Mouse (Mus musculus) spleen, postnatal 36 days (tissue): ENCODE results near the gene Msrb1.

Experiments used
- DNase-seq, 2 experiments: peaks; one replicate each; pipeline ENCODE4 v3.0.0; 2022; ENCODE audit warnings: low spot score in 2 of 2, mixed read lengths in 1 of 2

Gene Msrb1

DNA sequence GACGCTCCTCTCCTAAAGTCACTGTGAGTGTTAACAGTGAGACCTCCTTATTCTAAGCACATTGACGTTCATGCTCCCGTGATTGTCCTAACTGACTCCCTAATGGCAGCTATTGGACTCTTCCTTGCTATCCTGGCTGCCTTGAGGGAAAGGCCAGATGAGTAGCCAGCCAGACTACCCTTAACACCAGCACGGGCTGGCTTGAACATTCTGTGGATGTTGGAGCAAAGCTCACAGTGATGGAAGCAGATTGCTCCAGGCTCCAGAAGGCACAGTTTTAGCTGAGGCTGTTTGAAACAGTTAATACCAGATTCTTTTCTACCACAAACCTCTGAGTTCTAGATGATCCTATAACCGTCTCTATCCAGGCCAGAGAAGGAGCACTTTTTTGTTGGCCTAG, 7.5 kb downstream of the Msrb1 start:
- no peak for DNase-seq

- no peak for DNase-seq
Measured at GRCm38 (mm10) chr17:24744381-24744780, 7.9 kb downstream of the Msrb1 start.

DNA sequence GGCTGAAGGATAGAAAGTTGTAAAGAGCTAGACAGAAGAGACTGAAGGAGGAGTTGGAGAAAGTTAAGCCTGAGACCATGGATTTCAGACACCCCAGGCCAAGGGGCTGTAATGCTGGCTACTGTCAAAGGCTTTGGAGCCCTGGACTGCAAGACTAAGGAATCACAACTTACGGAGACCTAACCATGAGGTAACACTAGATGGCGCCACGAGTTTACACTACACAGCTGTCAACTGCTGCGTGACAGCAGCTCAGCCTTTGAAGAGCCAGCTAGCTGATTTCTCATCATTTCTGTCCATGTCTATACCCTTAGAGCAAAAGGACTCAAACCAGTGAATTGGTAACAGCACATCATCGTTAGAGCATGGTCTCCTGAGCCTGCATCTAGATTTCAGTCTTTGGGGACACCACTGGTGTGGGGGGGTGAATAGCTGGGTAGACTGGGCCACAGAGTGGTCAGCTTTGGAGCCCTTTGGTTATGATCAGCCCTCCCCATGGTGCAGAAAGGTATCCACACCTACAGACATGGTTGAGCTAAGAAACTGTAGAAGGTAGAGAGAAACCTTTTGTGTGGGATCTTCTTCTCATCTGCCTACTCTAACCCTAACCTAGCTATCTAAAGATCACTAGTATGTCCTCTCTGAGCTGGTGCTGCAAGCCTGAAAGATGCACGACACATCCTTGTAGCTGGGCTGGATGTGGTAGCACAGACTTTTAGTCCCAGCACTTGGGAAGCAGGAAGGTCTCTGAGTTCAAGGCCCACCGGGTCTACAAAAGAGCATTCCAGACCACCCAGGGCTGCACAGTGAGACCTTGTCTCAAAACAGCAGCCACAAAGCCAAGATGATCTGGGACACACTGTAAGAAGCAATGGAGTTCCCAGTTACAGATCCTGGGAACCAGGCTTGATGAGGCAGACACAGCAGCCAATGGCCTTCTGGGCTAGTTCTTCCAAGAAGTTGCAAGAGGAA, 9.4 kb downstream of the Msrb1 start:
- peak; percentile 74 for DNase-seq

GRCm38 (mm10) chr17:24746986-24747385, 10.5 kb downstream of the Msrb1 start:
- no peak for DNase-seq

DNA sequence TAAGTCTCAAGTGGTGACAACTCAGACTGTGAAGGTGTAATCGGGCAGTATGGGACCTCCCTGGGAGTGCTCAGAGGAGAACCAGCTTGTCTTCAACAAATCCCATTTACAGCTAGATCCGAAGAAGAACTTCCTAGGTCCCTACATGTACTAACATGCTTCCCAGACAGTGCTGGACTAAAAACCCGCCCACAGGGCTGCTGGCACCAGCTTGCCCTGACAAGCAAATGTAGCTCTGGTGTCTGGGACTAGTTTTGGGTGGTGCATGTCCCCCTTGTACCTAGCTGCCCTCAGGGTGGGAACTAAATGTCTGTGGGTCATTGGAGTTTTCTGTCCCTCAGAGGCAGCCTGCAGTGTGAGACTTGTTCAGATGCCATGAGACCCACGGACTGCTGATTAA, 15.1 kb downstream of the Msrb1 start:
- DNase-seq: no peak

GRCm38 (mm10) chr17:24752415-24753394, 16.3 kb downstream of the Msrb1 start, which contains the start of gene Hs3st6:
TSS of gene Hs3st6 (plus strand) at chr17:24752988.
- DNase-seq: no peak

- DNase-seq: no peak
Measured at GRCm38 (mm10) chr17:24757394-24757793, 21.0 kb downstream of the Msrb1 start.

GRCm38 (mm10) chr17:24761121-24761520, 24.7 kb downstream of the Msrb1 start:
- no peak for DNase-seq

DNA sequence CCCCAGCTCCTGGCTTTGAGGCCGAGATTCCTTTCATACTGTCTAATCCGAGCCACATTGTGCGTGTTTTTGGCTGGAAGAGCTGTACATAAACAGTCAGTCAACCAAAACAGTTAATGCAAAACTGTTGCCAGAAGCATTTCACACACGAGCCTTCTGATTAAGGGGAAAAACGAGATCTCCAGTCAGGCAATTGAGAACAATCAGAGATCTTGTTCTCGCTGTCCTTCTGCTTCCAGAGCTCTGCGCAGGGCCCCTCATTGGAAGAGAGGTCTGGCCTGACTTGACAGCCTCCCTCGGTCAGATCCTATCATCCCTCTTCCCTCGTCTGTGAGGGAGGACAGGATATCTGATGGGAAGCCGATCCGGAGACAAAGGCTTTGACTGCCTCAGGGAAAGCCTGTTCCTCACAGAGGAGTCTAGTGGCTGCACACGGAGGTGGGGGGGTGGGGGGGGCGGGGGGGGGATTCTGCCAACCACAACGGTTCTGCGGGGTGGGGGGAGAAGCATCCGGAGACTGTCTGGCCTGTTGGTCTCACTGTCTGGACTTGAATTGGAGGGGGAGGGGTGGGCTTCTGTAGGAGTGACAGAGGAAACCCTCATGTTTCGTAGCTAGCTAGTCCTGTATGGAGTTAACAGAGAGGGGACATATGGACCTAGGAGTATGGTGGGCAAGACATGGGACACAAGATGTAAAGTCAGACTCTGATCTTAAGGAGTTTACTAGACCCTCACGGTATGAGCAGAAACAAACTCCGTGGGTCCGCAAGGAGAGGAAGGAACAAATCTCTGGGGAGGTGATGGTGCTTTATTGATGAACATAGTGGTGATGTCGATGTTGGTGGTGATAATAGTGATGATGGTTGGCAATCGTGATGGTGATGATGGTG, 28.8 kb downstream of the Msrb1 start:
- DNase-seq: no peak

DNA sequence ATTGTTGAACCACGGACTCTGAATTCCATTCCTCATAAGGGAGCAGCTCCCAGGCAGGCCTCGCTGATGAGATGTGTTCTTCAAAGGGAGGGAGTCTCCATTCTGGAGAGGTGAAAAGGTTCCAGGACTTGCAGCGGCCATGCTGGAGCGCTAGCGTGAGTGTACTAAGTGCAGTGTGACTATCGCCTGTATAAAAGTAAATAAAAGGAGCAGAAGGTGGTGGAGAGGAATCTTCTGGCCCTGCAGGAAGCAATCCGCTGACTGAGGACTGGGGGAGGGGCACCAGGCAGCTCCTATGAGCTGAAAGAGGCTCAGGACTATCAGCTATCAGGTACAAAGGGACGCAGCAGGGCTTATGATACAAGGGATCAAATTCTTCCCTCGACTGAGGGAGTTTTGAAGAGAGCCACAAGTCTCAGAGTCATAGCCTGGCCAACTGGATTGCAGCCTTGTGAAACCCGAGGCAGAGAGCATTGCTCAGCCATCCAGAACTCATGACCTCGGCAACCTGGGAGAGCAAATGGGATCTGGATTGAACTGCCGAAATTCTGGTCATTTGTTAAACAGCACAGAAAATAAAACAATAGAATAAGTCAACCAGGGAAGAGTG, 29.9 kb downstream of the Msrb1 start:
- DNase-seq: no peak

GRCm38 (mm10) chr17:24769146-24769545, 32.7 kb downstream of the Msrb1 start:
- peak in 1 of 2 experiments; percentile 17 for DNase-seq

DNA sequence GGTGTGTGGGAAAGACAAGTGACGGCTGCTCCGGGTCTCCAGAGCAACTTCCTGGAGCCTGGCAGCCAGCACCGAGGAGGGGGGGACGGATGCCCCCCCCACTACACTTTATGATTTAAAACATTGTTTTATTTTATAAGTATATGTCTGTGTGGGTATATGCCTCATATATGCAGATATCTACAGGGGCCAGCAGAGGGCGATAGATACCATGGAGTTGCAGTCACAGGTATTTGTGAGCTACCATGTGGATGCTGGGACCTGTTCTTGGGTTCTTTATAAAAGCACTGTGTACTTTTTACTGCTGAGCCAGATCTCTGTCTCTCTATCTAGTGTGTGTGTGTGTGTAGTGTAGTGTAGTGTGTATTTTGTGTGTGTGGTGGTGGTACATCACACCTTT, 36.8 kb downstream of the Msrb1 start:
- DNase-seq: no peak

DNA sequence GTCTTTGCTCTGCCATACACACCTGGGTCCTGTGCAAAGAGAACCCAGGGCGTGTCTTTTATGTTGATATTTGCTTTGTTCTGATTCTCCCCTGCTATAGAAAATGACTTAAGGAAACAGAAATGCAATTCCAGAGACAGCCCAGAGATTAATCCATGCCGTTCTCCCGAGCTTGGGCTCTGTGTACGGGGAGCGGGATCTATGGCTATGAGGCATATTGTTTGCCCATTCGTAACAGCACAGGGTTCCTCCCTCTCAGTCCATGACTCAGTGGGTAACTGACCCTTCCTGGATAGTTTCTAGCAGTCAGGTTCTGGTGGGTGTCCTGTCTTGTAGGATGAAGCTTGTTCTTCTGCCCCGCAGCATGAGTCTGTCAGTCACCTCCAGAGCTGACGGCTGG, 38.7 kb downstream of the Msrb1 start:
- DNase-seq: no peak

DNA sequence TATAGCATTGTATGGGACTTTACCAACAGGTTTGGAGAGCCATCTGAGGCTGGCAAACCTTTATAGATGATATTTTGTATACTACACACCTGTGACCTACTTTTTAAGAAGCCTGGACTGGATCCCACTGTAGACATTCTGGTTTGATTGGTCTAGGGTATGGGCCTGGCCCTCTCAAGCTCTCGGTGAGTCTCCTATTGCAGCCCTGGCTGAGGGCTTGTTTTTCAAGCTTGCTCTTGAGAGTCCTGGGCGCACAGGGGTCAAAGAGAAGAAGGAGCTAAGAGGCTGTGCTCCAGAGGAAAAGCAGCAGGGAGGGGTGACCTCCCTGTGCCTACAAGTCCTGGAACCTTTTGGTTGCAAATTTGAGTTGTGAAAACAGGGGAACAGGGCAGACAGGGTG, 40.6 kb downstream of the Msrb1 start:
- DNase-seq: no peak

DNA sequence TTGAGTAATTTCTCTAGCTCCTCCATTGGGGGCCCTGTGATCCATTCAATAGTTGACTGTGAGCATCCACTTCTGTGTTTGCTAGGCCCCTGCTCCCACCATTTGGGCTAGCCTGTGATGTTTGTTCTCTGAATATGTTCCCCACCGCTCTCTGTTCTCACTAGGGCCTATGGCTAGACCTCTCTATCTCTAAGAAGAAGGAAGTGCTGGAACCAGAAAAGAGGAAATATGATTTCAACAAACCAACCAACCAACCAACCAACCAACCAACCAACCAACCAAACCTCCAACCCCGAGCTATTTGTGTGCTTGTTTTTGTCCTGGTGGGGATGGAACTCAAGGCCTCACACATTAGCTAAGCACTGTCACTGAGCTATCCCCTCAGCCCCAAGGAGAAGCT, 44.4 kb downstream of the Msrb1 start:
- DNase-seq: peak; percentile 6 to 11

GRCm38 (mm10) chr17:24792190-24792589, 55.7 kb downstream of the Msrb1 start:
- DNase-seq: no peak
